Mouse (Mus musculus): ENCODE data around the gene Olfr157. TPM values are rescaled to one million over a fixed set of nuclear protein-coding genes. Genes with fewer than 3 reads are reported as not detected.

The Olfr157 gene
- polyA plus RNA-seq, 1 experiment: not detected

DNA sequence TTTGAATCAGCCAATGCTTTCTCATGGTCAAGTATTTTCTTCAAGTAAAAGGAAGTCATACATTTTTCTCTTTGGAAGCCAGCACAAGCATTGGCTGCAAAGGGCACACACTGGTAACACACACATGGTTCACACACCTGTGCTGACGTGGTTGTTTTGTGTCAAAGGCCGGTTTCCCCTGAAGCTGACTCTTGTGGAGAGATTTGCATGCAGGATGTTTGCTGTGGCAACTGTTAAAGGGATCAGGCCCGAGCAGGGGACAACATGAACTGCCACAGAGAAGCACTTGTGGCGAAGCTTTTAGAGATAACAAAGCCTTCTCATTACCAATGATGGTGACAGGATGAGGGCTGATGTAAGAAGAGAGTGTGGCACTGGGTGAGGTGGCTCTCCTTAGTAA lies 5.3 kb downstream of the Olfr157 start:
- Histone ChIP-seq H3ac (ENCODE audit: control insufficient read depth, insufficient read length) (no peak overlapping the region), H3K4me2 (ENCODE audit: low read depth) (no peak overlapping the region), H3K79me2 (ENCODE audit: control insufficient read depth, insufficient read depth) (no peaks in the 10 kb centered on the region), H3K4me3 (no peak overlapping the region), H3K27me3 (ENCODE audit: control insufficient read depth, insufficient read depth, insufficient read length) (peaks cover 50% of the 10 kb centered on the region), H3K36me3 (ENCODE audit: control insufficient read depth, insufficient read depth) (no peaks in the 10 kb centered on the region)
- TF ChIP-seq SRF (IDR thresholded peaks at IDR 0.05; ENCODE audit: control insufficient read depth, insufficient read length, low read depth) (no peak), MAX (IDR thresholded peaks at IDR 0.05; ENCODE audit: low read depth) (no peak), POLR2AphosphoS2 (IDR thresholded peaks at IDR 0.05; ENCODE audit: insufficient read length, low read depth) (no peak), TCF3 (IDR thresholded peaks at IDR 0.05; ENCODE audit: insufficient read length, low read depth) (no peak), CEBPB (IDR thresholded peaks at IDR 0.05; ENCODE audit: insufficient read depth, poor library complexity, severe bottlenecking) (no peak), REST (IDR thresholded peaks at IDR 0.05; ENCODE audit: insufficient read depth, insufficient read length) (no peak), POLR2A (IDR thresholded peaks at IDR 0.05; ENCODE audit: insufficient read length, low read depth) (no peak), E2F4 (IDR thresholded peaks at IDR 0.05; ENCODE audit: insufficient read depth) (no peak), USF1 (IDR thresholded peaks at IDR 0.05; ENCODE audit: low read depth) (no peak), TCF12 (IDR thresholded peaks at IDR 0.05; ENCODE audit: insufficient read depth, poor library complexity, severe bottlenecking) (no peak), MYOG (IDR thresholded peaks at IDR 0.05; ENCODE audit: control insufficient read depth in 1 of 3, insufficient read depth in 1 of 3, insufficient read length in 2 of 3, low read depth in 2 of 3) (no peak), MYOD1 (IDR thresholded peaks at IDR 0.05; ENCODE audit: control insufficient read depth in 1 of 3, insufficient read length in 2 of 3, low read depth in 2 of 3) (no peak)

DNA sequence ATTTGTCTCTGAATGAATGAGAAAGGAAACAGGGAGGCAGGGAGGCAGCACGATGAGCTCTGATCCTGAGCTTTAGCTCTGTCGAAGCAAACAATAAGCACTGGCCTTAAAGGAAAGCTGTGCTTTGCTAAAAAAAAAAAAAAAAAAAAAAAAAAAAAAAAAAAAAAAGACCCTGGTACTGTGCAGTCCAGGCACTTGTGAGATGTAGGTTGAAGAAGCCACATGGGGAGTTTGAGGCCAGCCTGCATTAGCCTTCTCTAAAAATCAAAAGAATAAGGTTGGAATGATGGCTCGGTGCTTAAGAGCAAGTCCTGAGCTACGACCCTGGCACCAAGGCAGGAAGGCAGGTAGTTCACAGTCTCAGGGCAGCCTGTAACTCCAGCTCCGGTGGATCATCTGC lies 6.2 kb downstream of the Olfr157 start:
- H3ac ChIP-seq (ENCODE audit: control insufficient read depth, insufficient read length): no peak overlapping the region
- peaks cover 50% of the 10 kb centered on the region for H3K27me3 ChIP-seq (ENCODE audit: control insufficient read depth, insufficient read depth, insufficient read length)
- H3K36me3 ChIP-seq (ENCODE audit: control insufficient read depth, insufficient read depth): no peaks in the 10 kb centered on the region
- no peaks in the 10 kb centered on the region for H3K79me2 ChIP-seq (ENCODE audit: control insufficient read depth, insufficient read depth)
- H3K4me2 ChIP-seq (ENCODE audit: low read depth): no peak overlapping the region
- TF ChIP-seq CEBPB (IDR thresholded peaks at IDR 0.05; ENCODE audit: insufficient read depth, poor library complexity, severe bottlenecking): no peak
- TF ChIP-seq POLR2A (IDR thresholded peaks at IDR 0.05; ENCODE audit: insufficient read length, low read depth): no peak
- TF ChIP-seq REST (IDR thresholded peaks at IDR 0.05; ENCODE audit: insufficient read depth, insufficient read length): no peak
- no peak for TF ChIP-seq TCF12 (IDR thresholded peaks at IDR 0.05; ENCODE audit: insufficient read depth, poor library complexity, severe bottlenecking)
- no peak for TF ChIP-seq SRF (IDR thresholded peaks at IDR 0.05; ENCODE audit: control insufficient read depth, insufficient read length, low read depth)
- no peak for TF ChIP-seq POLR2AphosphoS2 (IDR thresholded peaks at IDR 0.05; ENCODE audit: insufficient read length, low read depth)
- TF ChIP-seq MAX (IDR thresholded peaks at IDR 0.05; ENCODE audit: low read depth): no peak
- TF ChIP-seq USF1 (IDR thresholded peaks at IDR 0.05; ENCODE audit: low read depth): no peak
- H3K4me3 ChIP-seq: no peak overlapping the region

DNA sequence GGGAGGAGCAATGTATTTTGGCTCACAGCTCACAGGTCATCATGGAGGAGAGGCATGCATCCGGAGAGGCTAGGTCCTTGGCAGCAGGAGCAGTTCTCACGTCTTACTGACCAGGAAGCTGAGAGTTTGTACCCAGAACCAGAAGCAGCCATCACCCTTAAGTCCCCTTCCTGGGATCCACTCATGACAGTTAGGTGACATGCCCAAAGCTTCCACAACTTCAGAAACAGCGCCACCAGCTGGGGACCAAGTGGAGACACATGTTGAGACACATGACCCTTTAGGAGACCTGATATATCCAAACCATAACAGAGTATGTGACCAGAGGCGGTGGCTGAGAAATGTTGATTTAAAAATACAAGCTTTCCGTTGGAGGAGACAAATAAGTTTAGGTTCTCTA lies 8.0 kb downstream of the Olfr157 start:
- H3K36me3 ChIP-seq (ENCODE audit: control insufficient read depth, insufficient read depth): no peaks in the 10 kb centered on the region
- H3K4me2 ChIP-seq (ENCODE audit: low read depth): no peak overlapping the region
- no peak overlapping the region for H3ac ChIP-seq (ENCODE audit: control insufficient read depth, insufficient read length)
- TF ChIP-seq MYOG (IDR thresholded peaks at IDR 0.05; ENCODE audit: control insufficient read depth in 1 of 3, insufficient read depth in 1 of 3, insufficient read length in 2 of 3, low read depth in 2 of 3) (no peak), REST (IDR thresholded peaks at IDR 0.05; ENCODE audit: insufficient read depth, insufficient read length) (no peak), MAX (IDR thresholded peaks at IDR 0.05; ENCODE audit: low read depth) (no peak), USF1 (IDR thresholded peaks at IDR 0.05; ENCODE audit: low read depth) (no peak), TCF12 (IDR thresholded peaks at IDR 0.05; ENCODE audit: insufficient read depth, poor library complexity, severe bottlenecking) (no peak), SRF (IDR thresholded peaks at IDR 0.05; ENCODE audit: control insufficient read depth, insufficient read length, low read depth) (no peak), MYOD1 (IDR thresholded peaks at IDR 0.05; ENCODE audit: control insufficient read depth in 1 of 3, insufficient read length in 2 of 3, low read depth in 2 of 3) (no peak), POLR2A (IDR thresholded peaks at IDR 0.05; ENCODE audit: insufficient read length, low read depth) (no peak), CEBPB (IDR thresholded peaks at IDR 0.05; ENCODE audit: insufficient read depth, poor library complexity, severe bottlenecking) (no peak), TCF3 (IDR thresholded peaks at IDR 0.05; ENCODE audit: insufficient read length, low read depth) (no peak), E2F4 (IDR thresholded peaks at IDR 0.05; ENCODE audit: insufficient read depth) (no peak), POLR2AphosphoS2 (IDR thresholded peaks at IDR 0.05; ENCODE audit: insufficient read length, low read depth) (no peak)
- peaks cover 42% of the 10 kb centered on the region for H3K27me3 ChIP-seq (ENCODE audit: control insufficient read depth, insufficient read depth, insufficient read length)
- no peak overlapping the region for H3K4me3 ChIP-seq
- H3K79me2 ChIP-seq (ENCODE audit: control insufficient read depth, insufficient read depth): no peaks in the 10 kb centered on the region

DNA sequence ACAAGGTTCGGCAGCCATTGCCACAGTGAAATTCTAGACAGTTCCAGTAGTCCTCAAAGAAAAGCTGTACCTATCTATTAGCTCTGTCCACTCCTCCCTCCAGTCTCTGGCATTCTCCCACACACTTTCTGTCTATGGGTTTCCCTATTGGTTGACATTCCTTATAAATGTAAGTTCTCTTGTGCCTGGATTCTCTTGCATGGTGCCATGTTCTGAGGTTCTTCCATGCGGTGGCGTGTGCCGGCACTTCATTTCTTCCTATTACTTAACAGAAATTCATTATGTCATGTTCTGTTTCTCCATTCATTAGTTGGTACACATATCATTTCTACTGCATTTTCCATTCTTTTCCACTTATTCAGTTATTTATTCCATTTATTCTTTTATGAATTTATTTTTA lies 11.2 kb downstream of the Olfr157 start:
- Histone ChIP-seq H3K4me2 (ENCODE audit: low read depth) (no peak overlapping the region), H3ac (ENCODE audit: control insufficient read depth, insufficient read length) (no peak overlapping the region), H3K27me3 (ENCODE audit: control insufficient read depth, insufficient read depth, insufficient read length) (peaks cover 31% of the 10 kb centered on the region), H3K4me3 (no peak overlapping the region), H3K36me3 (ENCODE audit: control insufficient read depth, insufficient read depth) (no peaks in the 10 kb centered on the region), H3K79me2 (ENCODE audit: control insufficient read depth, insufficient read depth) (no peaks in the 10 kb centered on the region)
- TF ChIP-seq POLR2A (IDR thresholded peaks at IDR 0.05; ENCODE audit: insufficient read length, low read depth): no peak
- no peak for TF ChIP-seq SRF (IDR thresholded peaks at IDR 0.05; ENCODE audit: control insufficient read depth, insufficient read length, low read depth)
- TF ChIP-seq MAX (IDR thresholded peaks at IDR 0.05; ENCODE audit: low read depth): no peak
- no peak for TF ChIP-seq USF1 (IDR thresholded peaks at IDR 0.05; ENCODE audit: low read depth)
- no peak for TF ChIP-seq E2F4 (IDR thresholded peaks at IDR 0.05; ENCODE audit: insufficient read depth)
- TF ChIP-seq POLR2AphosphoS2 (IDR thresholded peaks at IDR 0.05; ENCODE audit: insufficient read length, low read depth): no peak
- TF ChIP-seq TCF12 (IDR thresholded peaks at IDR 0.05; ENCODE audit: insufficient read depth, poor library complexity, severe bottlenecking): no peak
- no peak for TF ChIP-seq REST (IDR thresholded peaks at IDR 0.05; ENCODE audit: insufficient read depth, insufficient read length)
- TF ChIP-seq MYOG (IDR thresholded peaks at IDR 0.05; ENCODE audit: control insufficient read depth in 1 of 3, insufficient read depth in 1 of 3, insufficient read length in 2 of 3, low read depth in 2 of 3): no peak
- no peak for TF ChIP-seq CEBPB (IDR thresholded peaks at IDR 0.05; ENCODE audit: insufficient read depth, poor library complexity, severe bottlenecking)
- no peak for TF ChIP-seq TCF3 (IDR thresholded peaks at IDR 0.05; ENCODE audit: insufficient read length, low read depth)
- TF ChIP-seq MYOD1 (IDR thresholded peaks at IDR 0.05; ENCODE audit: control insufficient read depth in 1 of 3, insufficient read length in 2 of 3, low read depth in 2 of 3): no peak
